Mouse (Mus musculus): ENCODE results near the gene Ufc1. TPM values are rescaled to one million over a fixed set of nuclear protein-coding genes. Genes with fewer than 3 reads are reported as not detected.

Gene Ufc1
- polyA plus RNA-seq, 1 experiment from 2014 or later, result 115 TPM

DNA sequence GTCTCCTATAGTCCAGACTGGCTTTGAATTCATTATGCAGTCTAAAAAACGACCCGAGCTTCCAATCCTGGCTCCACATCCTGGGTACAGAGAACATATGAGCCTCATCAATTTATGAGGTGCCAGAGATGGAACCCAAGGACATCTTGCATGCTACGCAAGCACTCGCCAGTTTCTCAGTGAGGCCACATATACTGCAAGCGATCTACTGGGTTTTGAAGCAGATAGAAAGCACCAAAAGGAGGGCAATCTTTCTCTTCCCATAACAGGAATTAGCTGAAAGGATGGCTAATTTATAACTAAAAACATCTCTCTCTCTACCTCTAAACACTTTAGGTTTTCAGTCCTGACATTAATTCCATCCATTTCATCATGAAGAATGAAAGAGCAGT, 922 bp downstream of the Ufc1 start:
- Histone ChIP-seq H3K4me2 (peak overlapping the region; percentile 70), H3K27ac (ENCODE audit: low read depth, low read length) (no peak overlapping the region), H3K36me3 (ENCODE audit: control insufficient read depth, insufficient read depth, low read length) (0 out of 2 replicates have a peak, but pooled peaks cover 4% of the 10 kb centered on the region), H3K9me3 (ENCODE audit: control insufficient read depth, low read length) (no peaks in the 10 kb centered on the region), H3K9ac (ENCODE audit: low read length) (peak overlapping the region; percentile 96), H3K4me1 (ENCODE audit: control insufficient read depth, insufficient read depth, low read length) (peaks cover 6% of the 10 kb centered on the region; the same call in 1 of the 2 replicates), H3K4me3 (ENCODE audit: low read depth, low read length) (peak overlapping the region; percentile 73), H3K27me3 (ENCODE audit: control insufficient read depth, insufficient read depth, low read length) (peaks cover 3% of the 10 kb centered on the region)
- no peak for DNase-seq (ENCODE audit: low spot score, missing footprints)
- ATAC-seq (ENCODE audit: low FRiP score), result no peak
- WGBS, result 44% methylated on average over 5 of the region's 5 CpGs

GRCm38 (mm10) chr1:171293351-171293750, 1.5 kb downstream of the Ufc1 start:
- H3K27me3 ChIP-seq (ENCODE audit: control insufficient read depth, insufficient read depth, low read length), result peaks cover 3% of the 10 kb centered on the region

DNA sequence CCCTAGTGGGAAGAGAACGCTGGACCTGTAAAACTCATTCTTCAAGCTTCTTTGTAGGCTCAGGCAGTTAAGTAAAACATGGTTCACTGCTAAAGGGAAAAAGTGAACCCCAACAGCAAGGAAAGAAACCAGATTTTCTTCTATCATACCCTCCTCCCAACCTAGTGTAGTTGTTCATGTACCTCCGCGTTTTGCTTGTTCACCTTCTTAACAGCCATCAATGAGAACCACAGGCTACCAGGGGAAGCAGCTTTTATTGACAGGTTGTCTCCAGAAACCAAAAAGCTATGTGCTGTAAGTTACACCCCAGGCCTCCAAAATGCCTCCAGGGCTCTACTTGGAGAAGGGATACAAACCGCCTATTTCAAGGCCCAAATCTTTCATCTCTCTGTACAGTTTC, 6.5 kb downstream of the Ufc1 start:
- Histone ChIP-seq H3K4me2 (peak overlapping the region; percentile 54; the same call in 1 of the 2 replicates), H3K9ac (ENCODE audit: low read length) (peak overlapping the region; percentile 97), H3K27me3 (ENCODE audit: control insufficient read depth, insufficient read depth, low read length) (no peaks in the 10 kb centered on the region), H3K9me3 (ENCODE audit: control insufficient read depth, low read length) (no peaks in the 10 kb centered on the region), H3K36me3 (ENCODE audit: control insufficient read depth, insufficient read depth, low read length) (peaks cover 14% of the 10 kb centered on the region), H3K4me1 (ENCODE audit: control insufficient read depth, insufficient read depth, low read length) (peaks cover 14% of the 10 kb centered on the region), H3K27ac (ENCODE audit: low read depth, low read length) (peak overlapping the region; percentile 94; the same call in 1 of the 2 replicates), H3K4me3 (ENCODE audit: low read depth, low read length) (peak overlapping the region; percentile 81; the same call in 1 of the 2 replicates)
- DNase-seq (ENCODE audit: low spot score, missing footprints) (no peak), ATAC-seq (ENCODE audit: low FRiP score) (no peak)
- WGBS, result 68% methylated on average over 4 of the region's 4 CpGs

More at GRCm38 (mm10) chr1:171293351-171293750, 1.5 kb downstream of the Ufc1 start:
- no peaks in the 10 kb centered on the region for H3K9me3 ChIP-seq (ENCODE audit: control insufficient read depth, low read length)
- H3K4me1 ChIP-seq (ENCODE audit: control insufficient read depth, insufficient read depth, low read length), result peaks cover 6% of the 10 kb centered on the region; the same call in 1 of the 2 replicates
- no peak for DNase-seq (ENCODE audit: low spot score, missing footprints)
- H3K4me2 ChIP-seq, result peak overlapping the region; percentile 70; the same call in 1 of the 2 replicates
- H3K4me3 ChIP-seq (ENCODE audit: low read depth, low read length), result peak overlapping the region; percentile 73
- no peak for ATAC-seq (ENCODE audit: low FRiP score)
- H3K9ac ChIP-seq (ENCODE audit: low read length), result no peak overlapping the region
- 0 out of 2 replicates have a peak, but pooled peaks cover 7% of the 10 kb centered on the region for H3K36me3 ChIP-seq (ENCODE audit: control insufficient read depth, insufficient read depth, low read length)
- WGBS, result 91% methylated on average over 3 of the region's 3 CpGs
- H3K27ac ChIP-seq (ENCODE audit: low read depth, low read length), result no peak overlapping the region

- H3K36me3 ChIP-seq (ENCODE audit: control insufficient read depth, insufficient read depth, low read length), result peaks cover 14% of the 10 kb centered on the region
- H3K4me3 ChIP-seq (ENCODE audit: low read depth, low read length), result peak within 1 kb of the TSS; percentile 81
- ATAC-seq (ENCODE audit: low FRiP score), result peak; percentile 97
- H3K27me3 ChIP-seq (ENCODE audit: control insufficient read depth, insufficient read depth, low read length), result no peaks in the 10 kb centered on the region
- peak within 1 kb of the TSS; percentile 54 for H3K4me2 ChIP-seq
- H3K9ac ChIP-seq (ENCODE audit: low read length), result peak within 1 kb of the TSS; percentile 97
- no peaks in the 10 kb centered on the region for H3K9me3 ChIP-seq (ENCODE audit: control insufficient read depth, low read length)
- peak within 1 kb of the TSS; percentile 94 for H3K27ac ChIP-seq (ENCODE audit: low read depth, low read length)
- peak; percentile 99 for DNase-seq (ENCODE audit: low spot score, missing footprints)
- 1% methylated on average over 49 of the region's 49 CpGs for WGBS
- H3K4me1 ChIP-seq (ENCODE audit: control insufficient read depth, insufficient read depth, low read length), result peaks cover 14% of the 10 kb centered on the region
Observed at GRCm38 (mm10) chr1:171287136-171288081, 7.4 kb downstream of the Ufc1 start, which contains the start of gene Usp21. Gene Usp21, minus strand, starts transcription at chr1:171287991.

- Histone ChIP-seq H3K4me1 (ENCODE audit: control insufficient read depth, insufficient read depth, low read length) (peaks cover 14% of the 10 kb centered on the region), H3K4me2 (peak overlapping the region; percentile 1; the same call in 1 of the 2 replicates), H3K9ac (ENCODE audit: low read length) (no peak overlapping the region; the same call in 1 of the 2 replicates), H3K27me3 (ENCODE audit: control insufficient read depth, insufficient read depth, low read length) (no peaks in the 10 kb centered on the region), H3K36me3 (ENCODE audit: control insufficient read depth, insufficient read depth, low read length) (peaks cover 14% of the 10 kb centered on the region), H3K27ac (ENCODE audit: low read depth, low read length) (no peak overlapping the region), H3K4me3 (ENCODE audit: low read depth, low read length) (no peak overlapping the region), H3K9me3 (ENCODE audit: control insufficient read depth, low read length) (no peaks in the 10 kb centered on the region)
- 84% methylated on average over 19 of the region's 19 CpGs for WGBS
- no peak for ATAC-seq (ENCODE audit: low FRiP score)
- DNase-seq (ENCODE audit: low spot score, missing footprints), result no peak
Observed at GRCm38 (mm10) chr1:171286517-171286916, 8.3 kb downstream of the Ufc1 start.

- DNase-seq (ENCODE audit: low spot score, missing footprints), result peak; percentile 51
- Histone ChIP-seq H3K27ac (ENCODE audit: low read depth, low read length) (no peak overlapping the region), H3K9ac (ENCODE audit: low read length) (no peak overlapping the region), H3K9me3 (ENCODE audit: control insufficient read depth, low read length) (no peaks in the 10 kb centered on the region), H3K4me1 (ENCODE audit: control insufficient read depth, insufficient read depth, low read length) (peaks cover 16% of the 10 kb centered on the region), H3K4me2 (no peak overlapping the region), H3K4me3 (ENCODE audit: low read depth, low read length) (no peak overlapping the region; the same call in 1 of the 2 replicates), H3K36me3 (ENCODE audit: control insufficient read depth, insufficient read depth, low read length) (peaks cover 14% of the 10 kb centered on the region), H3K27me3 (ENCODE audit: control insufficient read depth, insufficient read depth, low read length) (no peaks in the 10 kb centered on the region)
- WGBS, result 92% methylated on average over 20 of the region's 20 CpGs
- no peak for ATAC-seq (ENCODE audit: low FRiP score)
Observed at GRCm38 (mm10) chr1:171285096-171285892, 9.5 kb downstream of the Ufc1 start.

GRCm38 (mm10) chr1:171284491-171284890, 10.3 kb downstream of the Ufc1 start:
- Histone ChIP-seq H3K4me1 (ENCODE audit: control insufficient read depth, insufficient read depth, low read length) (peaks cover 22% of the 10 kb centered on the region), H3K4me2 (no peak overlapping the region), H3K4me3 (ENCODE audit: low read depth, low read length) (no peak overlapping the region), H3K9ac (ENCODE audit: low read length) (no peak overlapping the region), H3K36me3 (ENCODE audit: control insufficient read depth, insufficient read depth, low read length) (peaks cover 12% of the 10 kb centered on the region), H3K27ac (ENCODE audit: low read depth, low read length) (no peak overlapping the region), H3K27me3 (ENCODE audit: control insufficient read depth, insufficient read depth, low read length) (no peaks in the 10 kb centered on the region), H3K9me3 (ENCODE audit: control insufficient read depth, low read length) (no peaks in the 10 kb centered on the region)
- 89% methylated on average over 15 of the region's 15 CpGs for WGBS
- peak; percentile 53 for DNase-seq (ENCODE audit: low spot score, missing footprints)
- no peak for ATAC-seq (ENCODE audit: low FRiP score)

GRCm38 (mm10) chr1:171283188-171284160, 11.3 kb downstream of the Ufc1 start:
- H3K4me3 ChIP-seq (ENCODE audit: low read depth, low read length), result no peak overlapping the region
- no peak for DNase-seq (ENCODE audit: low spot score, missing footprints)
- H3K9ac ChIP-seq (ENCODE audit: low read length), result no peak overlapping the region
- no peaks in the 10 kb centered on the region for H3K27me3 ChIP-seq (ENCODE audit: control insufficient read depth, insufficient read depth, low read length)
- H3K36me3 ChIP-seq (ENCODE audit: control insufficient read depth, insufficient read depth, low read length), result peaks cover 8% of the 10 kb centered on the region
- ATAC-seq (ENCODE audit: low FRiP score), result no peak
- 91% methylated on average over 18 of the region's 18 CpGs for WGBS
- H3K9me3 ChIP-seq (ENCODE audit: control insufficient read depth, low read length), result no peaks in the 10 kb centered on the region
- no peak overlapping the region for H3K4me2 ChIP-seq
- no peak overlapping the region for H3K27ac ChIP-seq (ENCODE audit: low read depth, low read length)
- H3K4me1 ChIP-seq (ENCODE audit: control insufficient read depth, insufficient read depth, low read length), result peaks cover 22% of the 10 kb centered on the region
